Mouse (Mus musculus) MEL (cell line): ENCODE results near the gene Ubr7. TPM values are rescaled to one million over a fixed set of nuclear protein-coding genes. Genes with fewer than 3 reads are reported as not detected.

Source experiments
- DNase-seq: peaks from one replicate; pipeline ENCODE4 v3.0.0; 2011; ENCODE audit warnings: low read depth, low spot score
- H3K27ac ChIP-seq: 2 replicates; pipeline ENCODE4 v1.5.1; 2012; ENCODE audit warnings: low read depth, mild to moderate bottlenecking, control low read depth, low read length, moderate library complexity; ENCODE audit not compliant: control insufficient read depth
- H3K27me3 ChIP-seq, 2 experiments: fragments of 150-350 bp in 1 of 2; sonication (generic) in 1 of 2; 2 replicates each; pipeline ENCODE4 v1.6.1; 2012; ENCODE audit warnings: low read length in 2 of 2, mild to moderate bottlenecking in 2 of 2, improper control_type of control experiment in 1 of 2, moderate library complexity in 1 of 2; ENCODE audit not compliant: insufficient read depth in 2 of 2, control insufficient read depth in 1 of 2
- H3K36me3 ChIP-seq, 2 experiments: 2 replicates each; pipeline ENCODE4 v1.6.1; 2012 to 2014; ENCODE audit warnings: low read length in 2 of 2, improper control_type of control experiment in 1 of 2, inconsistent platforms in 1 of 2, mild to moderate bottlenecking in 1 of 2; ENCODE audit not compliant: insufficient read depth in 2 of 2, control insufficient read depth in 1 of 2
- H3K4me1 ChIP-seq, 2 experiments: fragments of 150-350 bp in 1 of 2; sonication (generic) in 1 of 2; 2 replicates each; pipeline ENCODE4 v1.6.1; 2012; ENCODE audit warnings: low read length in 2 of 2, improper control_type of control experiment in 1 of 2, mild to moderate bottlenecking in 1 of 2; ENCODE audit not compliant: insufficient read depth in 2 of 2, control insufficient read depth in 1 of 2
- H3K4me3 ChIP-seq, 2 experiments: fragments of 150-350 bp in 1 of 2; sonication (generic) in 1 of 2; 2 replicates each; pipeline ENCODE4 v1.5.1; 2012; ENCODE audit warnings: low read depth in 2 of 2, low read length in 2 of 2, mild to moderate bottlenecking in 2 of 2, moderate library complexity in 2 of 2, control low read depth in 1 of 2, improper control_type of control experiment in 1 of 2; ENCODE audit not compliant: control insufficient read depth in 1 of 2, insufficient read depth in 1 of 2
- H3K79me2 ChIP-seq: 2 replicates; pipeline ENCODE4 v1.6.1; 2012; ENCODE audit warnings: mild to moderate bottlenecking, low read length, moderate library complexity; ENCODE audit not compliant: control insufficient read depth, poor library complexity, insufficient read depth
- H3K9ac ChIP-seq: 2 replicates; pipeline ENCODE4 v1.6.1; 2012; ENCODE audit warnings: low read depth, mild to moderate bottlenecking, control low read depth, low read length, moderate library complexity; ENCODE audit not compliant: control insufficient read depth, poor library complexity, severe bottlenecking
- H3K9me3 ChIP-seq: fragments of 150-350 bp; sonication (generic); replicated peaks from 2 replicates; pipeline ENCODE4 v1.6.1; 2012; ENCODE audit warnings: mild to moderate bottlenecking, low read length, improper control_type of control experiment, moderate library complexity; ENCODE audit not compliant: insufficient read depth
- CHD1 ChIP-seq: IDR thresholded peaks from 2 replicates; pipeline ENCODE4 v1.6.1; 2012; ENCODE audit warnings: low read depth, mild to moderate bottlenecking, inconsistent platforms, low read length, improper control_type of control experiment
- CHD2 ChIP-seq: IDR thresholded peaks from 2 replicates; pipeline ENCODE4 v1.6.1; 2011; ENCODE audit warnings: low read length, improper control_type of control experiment
- E2F4 ChIP-seq: IDR thresholded peaks from 2 replicates; pipeline ENCODE4 v1.6.1; 2011; ENCODE audit warnings: low read depth, low read length, improper control_type of control experiment, borderline replicate concordance
- ELF1 ChIP-seq: IDR thresholded peaks from 2 replicates; pipeline ENCODE4 v1.6.1; 2014; ENCODE audit warnings: low read depth, mild to moderate bottlenecking, inconsistent platforms, low read length, improper control_type of control experiment, moderate library complexity
- EP300 ChIP-seq, 2 experiments: IDR thresholded peaks; 2 replicates each; pipeline ENCODE4 v1.6.1; 2011; ENCODE audit warnings: improper control_type of control experiment in 2 of 2, low read length in 2 of 2, low read depth in 1 of 2, mild to moderate bottlenecking in 1 of 2
- ETS1 ChIP-seq: IDR thresholded peaks from 2 replicates; pipeline ENCODE4 v1.6.1; 2012; ENCODE audit warnings: low read depth, mild to moderate bottlenecking, inconsistent platforms, low read length, improper control_type of control experiment, moderate library complexity
- GABPA ChIP-seq: IDR thresholded peaks from 2 replicates; pipeline ENCODE4 v1.6.1; 2012; ENCODE audit warnings: low read depth, mild to moderate bottlenecking, inconsistent platforms, low read length, improper control_type of control experiment, moderate library complexity
- HCFC1 ChIP-seq: IDR thresholded peaks from 2 replicates; pipeline ENCODE4 v1.6.1; 2012; ENCODE audit warnings: low read depth, mild to moderate bottlenecking, inconsistent platforms, low read length, improper control_type of control experiment, moderate library complexity
- JUND ChIP-seq: IDR thresholded peaks from 2 replicates; pipeline ENCODE4 v1.6.1; 2011; ENCODE audit warnings: low read depth, mild to moderate bottlenecking, improper control_type of control experiment, low read length
- KAT2A ChIP-seq: conservative IDR thresholded peaks from 2 replicates; pipeline ENCODE4 v1.6.1; 2012; ENCODE audit warnings: low read depth, low read length, improper control_type of control experiment, inconsistent platforms
- MAX ChIP-seq: IDR thresholded peaks from 2 replicates; pipeline ENCODE4 v1.6.1; 2011; ENCODE audit warnings: low read length, improper control_type of control experiment
- MAZ ChIP-seq: IDR thresholded peaks from 2 replicates; pipeline ENCODE4 v1.6.1; 2012; ENCODE audit warnings: low read depth, mild to moderate bottlenecking, inconsistent platforms, low read length, improper control_type of control experiment
- MXI1 ChIP-seq: IDR thresholded peaks from 2 replicates; pipeline ENCODE4 v1.6.1; 2011; ENCODE audit warnings: mild to moderate bottlenecking, low read depth, low read length, improper control_type of control experiment
- NELFE ChIP-seq: IDR thresholded peaks from 2 replicates; pipeline ENCODE4 v1.6.1; 2011; ENCODE audit warnings: low read depth, low read length, improper control_type of control experiment
- NRF1 ChIP-seq: IDR thresholded peaks from 2 replicates; pipeline ENCODE4 v1.6.1; 2014; ENCODE audit warnings: low read depth, mild to moderate bottlenecking, inconsistent platforms, low read length, improper control_type of control experiment, moderate library complexity; ENCODE audit not compliant: poor library complexity, insufficient read depth, severe bottlenecking
- POLR2A ChIP-seq, 2 experiments: IDR thresholded peaks; 2 replicates each; pipeline ENCODE4 v1.6.1; 2011 to 2012; ENCODE audit warnings: low read length in 2 of 2, mild to moderate bottlenecking in 2 of 2, control low read depth in 1 of 2, improper control_type of control experiment in 1 of 2, low read depth in 1 of 2, moderate library complexity in 1 of 2; ENCODE audit not compliant: control insufficient read depth in 1 of 2, insufficient read depth in 1 of 2, poor library complexity in 1 of 2
- POLR2AphosphoS2 ChIP-seq: IDR thresholded peaks from 2 replicates; pipeline ENCODE4 v1.6.1; 2011; ENCODE audit warnings: low read length, improper control_type of control experiment
- RCOR1 ChIP-seq: IDR thresholded peaks from 2 replicates; pipeline ENCODE4 v1.6.1; 2012; ENCODE audit warnings: low read depth, mild to moderate bottlenecking, inconsistent platforms, low read length, improper control_type of control experiment
- SIN3A ChIP-seq: IDR thresholded peaks from 2 replicates; pipeline ENCODE4 v1.6.1; 2012; ENCODE audit warnings: low read length, improper control_type of control experiment, inconsistent platforms
- SMC3 ChIP-seq: IDR thresholded peaks from 2 replicates; pipeline ENCODE4 v1.6.1; 2011; ENCODE audit warnings: low read depth, low read length, improper control_type of control experiment
- TBP ChIP-seq: IDR thresholded peaks from 2 replicates; pipeline ENCODE4 v1.8.0; 2011; ENCODE audit warnings: low read depth, low read length, improper control_type of control experiment
- TCF12 ChIP-seq: IDR thresholded peaks from 2 replicates; pipeline ENCODE4 v1.6.1; 2014; ENCODE audit warnings: low read depth, mild to moderate bottlenecking, inconsistent platforms, low read length, improper control_type of control experiment, moderate library complexity
- ZC3H11A ChIP-seq: IDR thresholded peaks from 2 replicates; pipeline ENCODE4 v1.6.1; 2012; ENCODE audit warnings: low read depth, mild to moderate bottlenecking, inconsistent platforms, low read length, improper control_type of control experiment
- ZMIZ1 ChIP-seq: IDR thresholded peaks from 2 replicates; pipeline ENCODE4 v1.6.1; 2012; ENCODE audit warnings: low read depth, mild to moderate bottlenecking, inconsistent platforms, low read length, improper control_type of control experiment, moderate library complexity
- polyA plus RNA-seq, 2 experiments: library from polyadenylated mRNA; stranded (reverse) in 1 of 2; unstranded in 1 of 2; fragments of >175 nt in 1 of 2; fragments of >200 nt in 1 of 2; gene quantifications; 2 replicates each; pipeline versions ENCODE4 v1.2.1 to v1.2.4; 2012; ENCODE audit warnings: low replicate concordance in 2 of 2, low read depth in 1 of 2; ENCODE audit not compliant: insufficient read length in 2 of 2, insufficient read depth in 1 of 2, missing spikeins in 1 of 2
- total RNA-seq: library from RNA; depleted of rRNA; stranded (reverse); fragments of 300-350 nt; gene quantifications from 2 replicates; pipeline ENCODE4 v1.2.3, GENCODE M21; 2012; rRNA removed

Gene Ubr7
- total RNA-seq, result 58.5 and 68.1 TPM in 2 replicates
- polyA plus RNA-seq, result 10 to 100 TPM in 1 of 2 experiments, not detected in 1; 62.3 TPM

DNA sequence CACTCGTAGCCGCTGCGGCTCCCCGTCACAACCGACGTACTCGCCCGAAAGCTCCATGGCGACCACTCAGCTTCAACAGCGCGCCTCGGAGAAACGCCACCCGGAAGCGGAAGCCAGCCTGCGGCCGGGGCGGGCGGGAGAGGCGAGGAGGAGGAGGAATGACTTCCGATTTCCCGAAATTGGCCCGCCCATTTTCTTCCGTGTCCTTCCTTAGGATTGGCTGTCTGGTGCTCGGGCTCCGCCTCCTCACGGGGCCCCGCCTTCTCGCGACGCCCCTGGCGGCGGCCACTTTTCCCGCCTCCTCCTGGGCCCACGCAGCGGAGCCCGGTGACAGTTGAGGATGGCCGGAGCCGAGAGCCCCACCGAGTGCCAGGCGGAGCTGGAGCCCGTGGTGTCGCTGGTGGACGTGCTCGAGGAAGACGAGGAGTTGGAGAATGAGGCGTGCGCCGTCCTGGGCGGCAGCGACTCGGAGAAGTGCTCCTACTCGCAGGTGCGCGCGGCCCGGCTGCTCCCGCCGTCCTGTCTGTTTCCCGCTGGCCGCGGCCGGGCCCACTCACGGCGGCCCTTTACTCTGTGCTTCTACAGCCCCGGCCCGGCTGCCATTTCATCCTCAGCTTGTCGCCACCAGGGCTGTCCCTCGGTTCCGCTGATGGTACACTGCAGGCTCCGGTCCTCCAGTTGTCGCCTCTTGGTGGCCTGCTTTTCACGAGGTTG is at the start of gene Ubr7, which contains the start of the genes Gm28051 and Gon7:
TSS of gene Ubr7 (plus strand) at position 279 of the 714 bp plus-strand sequence.
TSS of gene Gm28051 (minus strand) at position 77 of the 714 bp plus-strand sequence.
TSS of gene Gon7 (minus strand) at position 115 of the 714 bp plus-strand sequence.
- no peaks in the 10 kb centered on the region for H3K9me3 ChIP-seq
- H3K36me3 ChIP-seq, result peaks cover 7 to 33% of the 10 kb centered on the region in 2 experiments
- peak within 1 kb of the TSS; percentile 87 for H3K9ac ChIP-seq
- peak within 1 kb of the TSS; percentile 69 for H3K27ac ChIP-seq
- TF ChIP-seq POLR2A (IDR thresholded peaks at IDR 0.05; ENCODE audit: control insufficient read depth in 1 of 2, insufficient read depth in 1 of 2, low read depth in 1 of 2, low read length in 2 of 2, poor library complexity in 1 of 2) (peak; percentile 54 to 85; a peak in 3 of 4 replicates), POLR2AphosphoS2 (peak; percentile 66; the same call in 1 of the 2 replicates), RCOR1 (no peak), EP300 (IDR thresholded peaks at IDR 0.05; ENCODE audit: low read depth in 1 of 2, low read length in 2 of 2) (0 out of 4 replicates have a peak, but pooled peaks of 1 of the 2 experiments have one; percentile 4), NELFE (peak; percentile 83), MAZ (peak; percentile 92), ETS1 (0 out of 2 replicates have a peak, but pooled peaks have one; percentile 14), ZC3H11A (no peak), MXI1 (peak; percentile 80), TCF12 (no peak; the same call in 1 of the 2 replicates), TBP (peak; percentile 57; the same call in 1 of the 2 replicates), CHD2 (peak; percentile 25; the same call in 1 of the 2 replicates), NRF1 (peak; percentile 19; the same call in 1 of the 2 replicates), SMC3 (no peak), HCFC1 (peak; percentile 95), GABPA (no peak), MAX (0 out of 2 replicates have a peak, but pooled peaks have one; percentile 31), CHD1 (no peak), KAT2A (peak; percentile 77; the same call in 1 of the 2 replicates), SIN3A (peak; percentile 93), E2F4 (peak; percentile 80; the same call in 1 of the 2 replicates), ELF1 (peak; percentile 94), ZMIZ1 (0 out of 2 replicates have a peak, but pooled peaks have one; percentile 24), JUND (no peak)
- no peaks in the 10 kb centered on the region for H3K27me3 ChIP-seq
- DNase-seq, result peak; percentile 98
- H3K4me1 ChIP-seq, result peaks cover 0 to 11% of the 10 kb centered on the region in 2 experiments; a peak in 2 of 4 replicates
- H3K79me2 ChIP-seq, result peaks cover 55% of the 10 kb centered on the region
- H3K4me3 ChIP-seq, result peak within 1 kb of the TSS; percentile 85 to 94
